21 mouse cellular contexts compared by ENCODE assay signal in the genomic region with DNA sequence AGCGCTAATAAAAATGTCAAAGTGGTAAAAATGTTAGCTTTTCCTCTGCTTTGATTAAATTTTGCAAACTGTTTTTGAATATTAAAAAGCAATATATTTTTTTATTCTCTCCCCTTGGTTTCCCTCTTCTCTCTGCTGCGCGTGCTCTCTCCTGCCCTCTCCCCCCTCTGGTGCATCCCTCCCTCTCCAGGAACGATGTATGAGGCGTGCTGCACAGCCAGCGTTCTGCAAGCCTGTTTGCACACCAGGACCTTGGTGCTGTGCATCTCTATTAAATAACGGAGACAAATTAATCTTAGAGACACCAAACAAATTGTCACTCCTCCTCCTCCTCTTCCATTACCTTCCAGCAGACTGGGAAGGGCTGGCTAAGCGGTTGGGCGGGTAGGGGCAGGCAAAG. TPM values are rescaled to one million over a fixed set of nuclear protein-coding genes. Genes with fewer than 3 reads are reported as not detected.
DNase-seq lines count a peak whose midpoint lies in the region; ATAC-seq lines count a peak whose summit lies in the region.
"Had no signal": no experiment of that assay in that cellular context is flagged by ENCODE, and none has a peak within 500 bp of the region (broad histone marks: within the 10 kb centered on the region; RNA-seq: fewer than 3 reads in every experiment).

No protein-coding gene starts in this region.

- WGBS in hindbrain, embryonic 12.5 days: 61% methylated on average over 9 of the region's 9 CpGs
- 54% methylated on average over 9 of the region's 9 CpGs for WGBS in hindbrain, embryonic 13.5 days
- 64% methylated on average over 9 of the region's 9 CpGs for WGBS in kidney, embryonic 14.5 days
- WGBS in neural tube, embryonic 13.5 days: 46% methylated on average over 9 of the region's 9 CpGs

- H3K27ac ChIP-seq in hindbrain, embryonic 12.5 days: no peak overlapping the region
- H3K27ac ChIP-seq in hindbrain, embryonic 13.5 days: no peak overlapping the region
- no peak overlapping the region for H3K27ac ChIP-seq in kidney, embryonic 14.5 days (ENCODE audit: low read depth, low read length)
- H3K27ac ChIP-seq in neural tube, embryonic 13.5 days (replicated peaks): no peak overlapping the region; the same call in 1 of the 2 replicates
- H3K27ac ChIP-seq: embryonic facial prominence, embryonic 13.5 days; forebrain, embryonic 12.5 days; heart, adult 2 months; heart, embryonic 15.5 days; hindbrain, embryonic 10.5 days had no signal

- peak; percentile 61 for DNase-seq in kidney, postnatal 10 days
- no peak for DNase-seq in neural tube, embryonic 10.5 days (ENCODE audit: extremely low spot score, low spot score)
- no peak for DNase-seq in left cerebral cortex, postnatal 25 days (ENCODE audit: low spot score in 2 of 2)
- DNase-seq: adrenal gland, postnatal 14 days; cerebellum, adult 18-20 months; cerebellum, adult 9-11 months; cerebellum, postnatal 36 days; gastrocnemius, postnatal 10 days; heart, adult 2 months had no signal

- H3K4me2 ChIP-seq in hindbrain, embryonic 12.5 days (replicated peaks): no peak overlapping the region
- H3K4me2 ChIP-seq in hindbrain, embryonic 13.5 days: no peak overlapping the region
- H3K4me2 ChIP-seq in kidney, embryonic 14.5 days (replicated peaks; ENCODE audit: low read depth, low read length): no peak overlapping the region
- H3K4me2 ChIP-seq in neural tube, embryonic 13.5 days: no peak overlapping the region
- H3K4me2 ChIP-seq: embryonic facial prominence, embryonic 13.5 days; forebrain, embryonic 12.5 days; heart, embryonic 11.5 days; heart, embryonic 15.5 days had no signal

- no peak overlapping the region for H3K4me3 ChIP-seq in hindbrain, embryonic 12.5 days
- H3K4me3 ChIP-seq in hindbrain, embryonic 13.5 days: no peak overlapping the region
- no peak overlapping the region for H3K4me3 ChIP-seq in kidney, embryonic 14.5 days (ENCODE audit: low read length)
- H3K4me3 ChIP-seq in neural tube, embryonic 13.5 days: no peak overlapping the region
- H3K4me3 ChIP-seq: embryonic facial prominence, embryonic 13.5 days; forebrain, embryonic 12.5 days; heart, adult 2 months; heart, embryonic 15.5 days; hindbrain, embryonic 10.5 days had no signal

- intact Hi-C loops in left cerebral cortex, postnatal 25 days (cut with DNase I): no loop called here

- H3K27me3 ChIP-seq in hindbrain, embryonic 12.5 days: no peaks in the 10 kb centered on the region
- H3K27me3 ChIP-seq in hindbrain, embryonic 13.5 days: no peaks in the 10 kb centered on the region
- H3K27me3 ChIP-seq in kidney, embryonic 14.5 days (ENCODE audit: control insufficient read depth, insufficient read depth, low read length): no peaks in the 10 kb centered on the region
- peaks cover 7% of the 10 kb centered on the region; the same call in 1 of the 2 replicates for H3K27me3 ChIP-seq in neural tube, embryonic 13.5 days
- H3K27me3 ChIP-seq: embryonic facial prominence, embryonic 13.5 days; forebrain, embryonic 12.5 days; heart, embryonic 15.5 days; Patski had no signal

- H3K36me3 ChIP-seq in hindbrain, embryonic 12.5 days: peaks cover 26% of the 10 kb centered on the region
- H3K36me3 ChIP-seq in hindbrain, embryonic 13.5 days: peaks cover 34% of the 10 kb centered on the region
- peaks cover 39% of the 10 kb centered on the region for H3K36me3 ChIP-seq in kidney, embryonic 14.5 days (ENCODE audit: control insufficient read depth, insufficient read depth, low read length)
- peaks cover 32% of the 10 kb centered on the region for H3K36me3 ChIP-seq in neural tube, embryonic 13.5 days

- H3K4me1 ChIP-seq in hindbrain, embryonic 12.5 days: no peaks in the 10 kb centered on the region
- peaks cover 9% of the 10 kb centered on the region; the same call in 1 of the 2 replicates for H3K4me1 ChIP-seq in hindbrain, embryonic 13.5 days (replicated peaks)
- H3K4me1 ChIP-seq in kidney, embryonic 14.5 days (ENCODE audit: control insufficient read depth, insufficient read depth, low read length): no peaks in the 10 kb centered on the region; the same call in 1 of the 2 replicates
- peaks cover 10% of the 10 kb centered on the region for H3K4me1 ChIP-seq in neural tube, embryonic 13.5 days (replicated peaks)

- H3K9ac ChIP-seq in hindbrain, embryonic 12.5 days: no peak overlapping the region
- H3K9ac ChIP-seq in hindbrain, embryonic 13.5 days: no peak overlapping the region
- no peak overlapping the region for H3K9ac ChIP-seq in kidney, embryonic 14.5 days (ENCODE audit: low read depth, low read length)
- H3K9ac ChIP-seq in neural tube, embryonic 13.5 days: no peak overlapping the region
- H3K9ac ChIP-seq: embryonic facial prominence, embryonic 13.5 days; forebrain, embryonic 12.5 days; heart, embryonic 15.5 days had no signal

- ATAC-seq in hindbrain, embryonic 12.5 days (ENCODE audit: low FRiP score): 0 out of 2 replicates have a peak, but pooled peaks have one; percentile 46
- ATAC-seq in hindbrain, embryonic 13.5 days (ENCODE audit: low FRiP score): no peak
- ATAC-seq in kidney, embryonic 14.5 days (ENCODE audit: low FRiP score, low TSS enrichment): no peak
- ATAC-seq in neural tube, embryonic 13.5 days (ENCODE audit: low read depth): peak; percentile 77; the same call in 1 of the 2 replicates
- ATAC-seq: activated CD4-positive, CD25-positive, alpha-beta regulatory T cell, adult 4 months; forebrain, embryonic 16.5 days; Patski had no signal

- no peaks in the 10 kb centered on the region for H3K9me3 ChIP-seq in hindbrain, embryonic 12.5 days (replicated peaks)
- H3K9me3 ChIP-seq in hindbrain, embryonic 13.5 days: no peaks in the 10 kb centered on the region
- H3K9me3 ChIP-seq in kidney, embryonic 14.5 days (ENCODE audit: control insufficient read depth, low read length): no peaks in the 10 kb centered on the region
- H3K9me3 ChIP-seq in neural tube, embryonic 13.5 days: no peaks in the 10 kb centered on the region
- H3K9me3 ChIP-seq: embryonic facial prominence, embryonic 13.5 days; forebrain, embryonic 12.5 days; heart, embryonic 15.5 days; hindbrain, embryonic 10.5 days had no signal

RNA-seq across cellular contexts. Expression of gene Eri3, which starts 31.5 kb away (rescaled TPM):
- 177 and 178 TPM in 2 replicates for polyA plus RNA-seq in hindbrain, embryonic 12.5 days (2016; fragmentation: Nextera tagmentation; extraction: Ambion mirVana)
- 205 and 214 TPM in 2 replicates for polyA plus RNA-seq in hindbrain, embryonic 13.5 days (2015; fragmentation: Nextera tagmentation; extraction: Ambion mirVana)
- 138 and 161 TPM in 2 replicates for polyA plus RNA-seq in kidney, embryonic 14.5 days (2014; fragmentation: Nextera tagmentation; extraction: Ambion mirVana)
- 174 and 179 TPM in 2 replicates for polyA plus RNA-seq in neural tube, embryonic 13.5 days (2015; fragmentation: Nextera tagmentation; extraction: Ambion mirVana)
- 100 to 1,000 TPM; 183 to 214 TPM for total RNA-seq in left cerebral cortex, postnatal 25 days (2021)

Comparison
In these comparisons a context has a peak if more than half of its experiments do, and no peak if none do; other contexts are left out.
1. ATAC-seq: peak in hindbrain, embryonic 12.5 days (single experiment) and neural tube, embryonic 13.5 days (single experiment); none in hindbrain, embryonic 13.5 days (single experiment) and kidney, embryonic 14.5 days (single experiment).